ENCODE assay signal across 35 mouse cellular contexts in genomic region chr11:95165857-95166256, GRCm38 (mm10). TPM values are rescaled to one million over a fixed set of nuclear protein-coding genes. Genes with fewer than 3 reads are reported as not detected.
DNase-seq lines count a peak whose midpoint lies in the region; ATAC-seq and TF ChIP-seq lines count a peak whose summit lies in the region.
"Had no signal": no experiment of that assay in that cellular context is flagged by ENCODE, and none has a peak within 500 bp of the region (broad histone marks: within the 10 kb centered on the region; RNA-seq: fewer than 3 reads in every experiment).

No protein-coding gene starts in this region.

- no peaks in the 10 kb centered on the region for H3K9me3 ChIP-seq in liver, postnatal 0 days (ENCODE audit: low read length)
- H3K9me3 ChIP-seq in forebrain, embryonic 14.5 days (replicated peaks; ENCODE audit: control insufficient read depth, low read length), result no peaks in the 10 kb centered on the region
- H3K9me3 ChIP-seq in hindbrain, embryonic 13.5 days, result no peaks in the 10 kb centered on the region
- H3K9me3 ChIP-seq: embryonic facial prominence, embryonic 13.5 days; forebrain, embryonic 12.5 days; intestine, embryonic 15.5 days; limb, embryonic 12.5 days; neural tube, embryonic 13.5 days; stomach, embryonic 15.5 days had no signal

- H3K4me3 ChIP-seq in liver, adult 2 months (ENCODE audit: insufficient read depth, low read depth, low read length), result no peak overlapping the region
- no peak overlapping the region for H3K4me3 ChIP-seq in liver, postnatal 0 days (ENCODE audit: low read depth, low read length)
- H3K4me3 ChIP-seq in forebrain, embryonic 14.5 days (ENCODE audit: low read depth, low read length), result no peak overlapping the region
- no peak overlapping the region for H3K4me3 ChIP-seq in hindbrain, embryonic 13.5 days
- H3K4me3 ChIP-seq: embryonic facial prominence, embryonic 13.5 days; erythroblast, embryonic 14.5 days; forebrain, embryonic 12.5 days; intestine, embryonic 15.5 days; limb, embryonic 12.5 days; neural tube, embryonic 13.5 days; stomach, embryonic 15.5 days had no signal

- no peaks in the 10 kb centered on the region for H3K27me3 ChIP-seq in liver, adult 2 months (ENCODE audit: control insufficient read depth, insufficient read depth, low read length)
- H3K27me3 ChIP-seq in liver, postnatal 0 days (ENCODE audit: insufficient read depth, low read length), result peaks cover 3% of the 10 kb centered on the region; the same call in 1 of the 2 replicates
- H3K27me3 ChIP-seq in forebrain, embryonic 14.5 days (replicated peaks; ENCODE audit: control insufficient read depth, insufficient read depth, low read length), result no peaks in the 10 kb centered on the region
- 0 out of 2 replicates have a peak, but pooled peaks cover 6% of the 10 kb centered on the region for H3K27me3 ChIP-seq in hindbrain, embryonic 13.5 days
- H3K27me3 ChIP-seq: embryonic facial prominence, embryonic 13.5 days; intestine, embryonic 15.5 days; stomach, embryonic 15.5 days had no signal

- H3K4me1 ChIP-seq in liver, adult 2 months (ENCODE audit: control insufficient read depth, insufficient read depth, low read length), result peaks cover 4% of the 10 kb centered on the region; the same call in 1 of the 2 replicates
- H3K4me1 ChIP-seq in liver, postnatal 0 days (ENCODE audit: insufficient read depth), result peaks cover 3% of the 10 kb centered on the region; the same call in 1 of the 2 replicates
- H3K4me1 ChIP-seq in forebrain, embryonic 14.5 days (ENCODE audit: control insufficient read depth, insufficient read depth, low read length), result no peaks in the 10 kb centered on the region
- H3K4me1 ChIP-seq in hindbrain, embryonic 13.5 days (replicated peaks), result no peaks in the 10 kb centered on the region
- H3K4me1 ChIP-seq: forebrain, embryonic 12.5 days; intestine, embryonic 15.5 days; limb, embryonic 12.5 days; neural tube, embryonic 13.5 days; stomach, embryonic 15.5 days had no signal

- H3K79me2 ChIP-seq in liver, adult 2 months (ENCODE audit: control insufficient read depth, insufficient read depth, low read length), result no peaks in the 10 kb centered on the region

- no peaks in the 10 kb centered on the region for H3K36me3 ChIP-seq in liver, adult 2 months (ENCODE audit: control insufficient read depth, insufficient read depth, low read length)
- H3K36me3 ChIP-seq in liver, postnatal 0 days (replicated peaks; ENCODE audit: insufficient read depth, low read length), result no peaks in the 10 kb centered on the region
- H3K36me3 ChIP-seq in forebrain, embryonic 14.5 days (ENCODE audit: control insufficient read depth, insufficient read depth, low read length), result no peaks in the 10 kb centered on the region
- no peaks in the 10 kb centered on the region for H3K36me3 ChIP-seq in hindbrain, embryonic 13.5 days
- H3K36me3 ChIP-seq: embryonic facial prominence, embryonic 13.5 days; forebrain, embryonic 12.5 days; intestine, embryonic 15.5 days; limb, embryonic 12.5 days; neural tube, embryonic 13.5 days; stomach, embryonic 15.5 days had no signal

- no peak for TF ChIP-seq CTCF in liver, adult 2 months (IDR thresholded peaks at IDR 0.05; ENCODE audit: low read depth, low read length)
- no peak for TF ChIP-seq CTCF in liver, postnatal 0 days (IDR thresholded peaks at IDR 0.05; ENCODE audit: low read depth)

- intact Hi-C loops in left cerebral cortex, postnatal 10 days (cut with DNase I), result no loop called here

- TF ChIP-seq POLR2A in liver, adult 2 months (IDR thresholded peaks at IDR 0.05; ENCODE audit: extremely low read depth, insufficient read depth, low read length), result no peak

- TF ChIP-seq EP300 in liver, postnatal 0 days (IDR thresholded peaks at IDR 0.05; ENCODE audit: low read depth), result no peak

- H3K27ac ChIP-seq in liver, adult 2 months (replicated peaks; ENCODE audit: insufficient read depth, low read depth, low read length), result no peak overlapping the region
- H3K27ac ChIP-seq in liver, postnatal 0 days (ENCODE audit: low read depth), result no peak overlapping the region
- no peak overlapping the region for H3K27ac ChIP-seq in forebrain, embryonic 14.5 days (ENCODE audit: low read depth, low read length)
- H3K27ac ChIP-seq in hindbrain, embryonic 13.5 days, result no peak overlapping the region
- H3K27ac ChIP-seq: embryonic facial prominence, embryonic 13.5 days; forebrain, embryonic 12.5 days; hindbrain, postnatal 0 days; intestine, embryonic 15.5 days; limb, embryonic 12.5 days; neural tube, embryonic 13.5 days; stomach, embryonic 15.5 days had no signal

- H3K4me2 ChIP-seq in liver, postnatal 0 days (ENCODE audit: low read depth, low read length), result no peak overlapping the region
- H3K4me2 ChIP-seq in forebrain, embryonic 14.5 days (ENCODE audit: low read length), result no peak overlapping the region
- no peak overlapping the region for H3K4me2 ChIP-seq in hindbrain, embryonic 13.5 days
- H3K4me2 ChIP-seq: embryonic facial prominence, embryonic 13.5 days; forebrain, embryonic 12.5 days; intestine, embryonic 15.5 days; limb, embryonic 12.5 days; liver, embryonic 11.5 days; midbrain, embryonic 11.5 days; neural tube, embryonic 13.5 days; stomach, embryonic 15.5 days had no signal

- WGBS in liver, adult 2 months, result 71% methylated on average over 5 of the region's 5 CpGs
- 56% methylated on average over 5 of the region's 5 CpGs for WGBS in liver, postnatal 0 days (ENCODE audit: insufficient replicate concordance)
- WGBS in forebrain, embryonic 14.5 days, result 87% methylated on average over 5 of the region's 5 CpGs
- WGBS in hindbrain, embryonic 13.5 days, result 78% methylated on average over 5 of the region's 5 CpGs

- no peak overlapping the region for H3K9ac ChIP-seq in liver, adult 2 months (ENCODE audit: low read depth, low read length)
- no peak overlapping the region for H3K9ac ChIP-seq in liver, postnatal 0 days (replicated peaks)
- no peak overlapping the region for H3K9ac ChIP-seq in forebrain, embryonic 14.5 days (ENCODE audit: low read length)
- H3K9ac ChIP-seq in hindbrain, embryonic 13.5 days, result no peak overlapping the region
- H3K9ac ChIP-seq: embryonic facial prominence, embryonic 13.5 days; forebrain, embryonic 12.5 days; intestine, embryonic 15.5 days; limb, embryonic 12.5 days; neural tube, embryonic 13.5 days; stomach, embryonic 15.5 days had no signal

- peak; percentile 43 for DNase-seq in liver, adult 2 months (ENCODE audit: extremely low read depth, low read depth, low spot score)
- DNase-seq in liver, postnatal 0 days, result no peak
- DNase-seq in MN1 (ENCODE audit: low spot score), result peak; percentile 25
- peak; percentile 33 for DNase-seq in adrenal gland, postnatal 36 days
- DNase-seq in left cerebral cortex, postnatal 10 days (ENCODE audit: extremely low spot score in 1 of 2, low spot score in 2 of 2), result no peak
- no peak for DNase-seq in forebrain, embryonic 14.5 days (ENCODE audit: low spot score)
- DNase-seq: cerebellum, adult 11 months; cerebellum, adult 9-10 months; cerebellum, postnatal 36 days; gastrocnemius, postnatal 10 days; heart, postnatal 14 days; kidney, adult 8-10 months; kidney, postnatal 25 days; lung, postnatal 36 days had no signal

- ATAC-seq in liver, postnatal 0 days, result no peak
- no peak for ATAC-seq in forebrain, embryonic 14.5 days
- no peak for ATAC-seq in hindbrain, embryonic 13.5 days (ENCODE audit: low FRiP score)
- ATAC-seq: hindbrain, postnatal 0 days; intestine, embryonic 15.5 days; midbrain, embryonic 16.5 days had no signal

RNA-seq across cellular contexts. Expression of gene Dlx4, which starts 19.8 kb away (rescaled TPM):
- 0.07 TPM in 1 of 2 replicates, not detected in the other for total RNA-seq in liver, adult 2 months (2014; rRNA removed)
- 0.21 and 0.29 TPM in 2 replicates for polyA plus RNA-seq in liver, adult 2 months (2012; rRNA removed)
- 0.08 and 0.17 TPM in 2 replicates for polyA plus RNA-seq in liver, postnatal 0 days (2015; fragmentation: Nextera tagmentation; extraction: Ambion mirVana)
- not detected for total RNA-seq in adrenal gland, postnatal 36 days (2021)
- total RNA-seq in left cerebral cortex, postnatal 10 days (2021), result not detected
- 0.11 TPM in 1 of 2 replicates, not detected in the other for polyA plus RNA-seq in forebrain, embryonic 14.5 days (2014; fragmentation: Nextera tagmentation; extraction: Ambion mirVana)
- polyA plus RNA-seq in hindbrain, embryonic 13.5 days (2015; fragmentation: Nextera tagmentation; extraction: Ambion mirVana), result 0.17 TPM in 1 of 2 replicates, not detected in the other
- total RNA-seq: left cerebral cortex, postnatal 25 days; megakaryocyte, adult 5-6 weeks had no signal
- polyA plus RNA-seq: erythroblast, embryonic 14.5 days; heart, embryonic 14.5 days; hindbrain, embryonic 11.5 days; midbrain, embryonic 11.5 days; neural tube, embryonic 13.5 days; small intestine, adult 2 months had no signal

RNA-seq across cellular contexts. Expression of gene Dlx3, which starts 45.9 kb away (rescaled TPM):
- not detected in 2 replicates for total RNA-seq in liver, adult 2 months (2014; rRNA removed)
- polyA plus RNA-seq in liver, adult 2 months (2012; rRNA removed), result not detected in 2 replicates
- not detected in 2 replicates for polyA plus RNA-seq in liver, postnatal 0 days (2015; fragmentation: Nextera tagmentation; extraction: Ambion mirVana)
- not detected for total RNA-seq in adrenal gland, postnatal 36 days (2021)
- not detected for total RNA-seq in left cerebral cortex, postnatal 10 days (2021)
- not detected in 2 replicates for polyA plus RNA-seq in forebrain, embryonic 14.5 days (2014; fragmentation: Nextera tagmentation; extraction: Ambion mirVana)
- polyA plus RNA-seq in hindbrain, embryonic 13.5 days (2015; fragmentation: Nextera tagmentation; extraction: Ambion mirVana), result 0.44 and 0.49 TPM in 2 replicates
- total RNA-seq: heart, postnatal 14 days; layer of hippocampus, adult 18-20 months; layer of hippocampus, postnatal 10 days; left cerebral cortex, adult 18-20 months; left cerebral cortex, postnatal 25 days had no signal
- polyA plus RNA-seq: erythroblast, embryonic 14.5 days; heart, embryonic 14.5 days; liver, embryonic 16.5 days had no signal

Comparison
In these comparisons a context has a peak if more than half of its experiments do, and no peak if none do; other contexts are left out.
1. DNase-seq: peak in liver, adult 2 months (single experiment), MN1 (single experiment) and adrenal gland, postnatal 36 days (2 of 2); none in liver, postnatal 0 days (single experiment), left cerebral cortex, postnatal 10 days (0 of 2) and forebrain, embryonic 14.5 days (single experiment).